Mouse (Mus musculus) regulatory T cell (primary cell): ENCODE data around the gene Mlxipl.

Source experiments
- in situ Hi-C: fragments of 300-600 bp; cut with MboI, MseI; formaldehyde crosslinking; loops from one replicate; pipeline ENCODE4 v1.15.1; 2025; ENCODE audit warnings: high pct_unique_total_duplicates

Mlxipl gene

GRCm38 (mm10) chr5:135181776-135182175, 92.1 kb downstream of the Mlxipl start:
- in situ Hi-C loops, result no loop called here

- in situ Hi-C loops, result no loop called here
These were observed 93.6 kb downstream of the Mlxipl start for GRCm38 (mm10) chr5:135183131-135183861.

GRCm38 (mm10) chr5:135185016-135185415, 95.3 kb downstream of the Mlxipl start:
- in situ Hi-C loops, result no loop called here

- in situ Hi-C loops, result no loop called here
These were observed 95.9 kb downstream of the Mlxipl start for GRCm38 (mm10) chr5:135185596-135185995.

- in situ Hi-C loops, result no loop called here
These were observed 96.5 kb downstream of the Mlxipl start for GRCm38 (mm10) chr5:135186231-135186620.

GRCm38 (mm10) chr5:135186621-135187348, 97.1 kb downstream of the Mlxipl start, which contains the start of gene Baz1b:
Gene Baz1b (plus strand): TSS chr5:135187264.
- in situ Hi-C loops, result no loop called here

- in situ Hi-C loops, result no loop called here
These were observed 97.9 kb downstream of the Mlxipl start for GRCm38 (mm10) chr5:135187349-135188213.
